Mouse (Mus musculus): Measurements from ENCODE around the gene Schip1.

DNA sequence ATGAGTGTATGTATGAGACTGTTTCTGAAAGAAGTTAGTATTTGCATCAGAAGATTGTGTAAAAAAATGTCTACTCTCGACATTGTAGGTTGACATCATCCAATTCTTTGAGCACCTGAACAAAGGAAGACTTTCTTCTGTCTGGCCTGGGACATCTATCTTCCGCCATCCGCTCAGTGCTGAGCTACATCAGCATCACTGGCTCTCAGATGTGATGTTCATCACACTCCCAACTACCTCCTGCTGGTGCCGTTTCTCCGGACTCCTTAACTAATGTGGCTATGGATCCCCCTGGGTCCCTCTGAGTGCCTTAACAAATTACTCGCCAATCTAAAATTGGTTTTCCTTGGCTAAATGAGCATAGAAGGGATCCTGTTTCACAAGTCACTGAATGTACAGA lies 599.7 kb downstream of the Schip1 start:
- no peak for TF ChIP-seq CTCF (IDR thresholded peaks at IDR 0.05; ENCODE audit: insufficient read depth, low read length)
- no peak for TF ChIP-seq POLR2A (IDR thresholded peaks at IDR 0.05; ENCODE audit: borderline replicate concordance, extremely low read depth, low read depth, low read length)

Measured in lung, adult 2 months (tissue).